Mouse (Mus musculus) testis, adult 2 months (tissue): ENCODE results near the gene Gm45337.

ENCODE experiments used
- CTCF ChIP-seq: fragments of 200-500 bp; IDR thresholded peaks from 2 replicates; pipeline ENCODE4 v1.5.1; 2012; ENCODE audit warnings: low read depth, mild to moderate bottlenecking, inconsistent platforms, low read length, moderate library complexity; ENCODE audit not compliant: control insufficient read depth, insufficient read depth, insufficient replicate concordance
- POLR2A ChIP-seq: fragments of 200-500 bp; IDR thresholded peaks from 2 replicates; pipeline ENCODE4 v1.6.1; 2012; ENCODE audit warnings: low read depth, mild to moderate bottlenecking, inconsistent platforms, low read length, moderate library complexity; ENCODE audit not compliant: control insufficient read depth

- TF ChIP-seq POLR2A (no peak), CTCF (no peak)
Observed at GRCm38 (mm10) chr7:142190289-142190688, 45.9 kb upstream of the Gm45337 start, which contains the start of gene Gm10153.
